Mouse (Mus musculus): ENCODE results near the gene Tbc1d22b.

GRCm38 (mm10) chr17:29640971-29641370 is 91.4 kb downstream of the Tbc1d22b start:
- TF ChIP-seq CTCF (IDR thresholded peaks at IDR 0.05; ENCODE audit: control insufficient read depth, insufficient read depth, insufficient replicate concordance, low read depth, low read length) (no peak), POLR2A (IDR thresholded peaks at IDR 0.05; ENCODE audit: control insufficient read depth, low read depth, low read length) (no peak)

Data from testis, adult 2 months (tissue).